ENCODE assay signal across 8 mouse cellular contexts in the genomic region with DNA sequence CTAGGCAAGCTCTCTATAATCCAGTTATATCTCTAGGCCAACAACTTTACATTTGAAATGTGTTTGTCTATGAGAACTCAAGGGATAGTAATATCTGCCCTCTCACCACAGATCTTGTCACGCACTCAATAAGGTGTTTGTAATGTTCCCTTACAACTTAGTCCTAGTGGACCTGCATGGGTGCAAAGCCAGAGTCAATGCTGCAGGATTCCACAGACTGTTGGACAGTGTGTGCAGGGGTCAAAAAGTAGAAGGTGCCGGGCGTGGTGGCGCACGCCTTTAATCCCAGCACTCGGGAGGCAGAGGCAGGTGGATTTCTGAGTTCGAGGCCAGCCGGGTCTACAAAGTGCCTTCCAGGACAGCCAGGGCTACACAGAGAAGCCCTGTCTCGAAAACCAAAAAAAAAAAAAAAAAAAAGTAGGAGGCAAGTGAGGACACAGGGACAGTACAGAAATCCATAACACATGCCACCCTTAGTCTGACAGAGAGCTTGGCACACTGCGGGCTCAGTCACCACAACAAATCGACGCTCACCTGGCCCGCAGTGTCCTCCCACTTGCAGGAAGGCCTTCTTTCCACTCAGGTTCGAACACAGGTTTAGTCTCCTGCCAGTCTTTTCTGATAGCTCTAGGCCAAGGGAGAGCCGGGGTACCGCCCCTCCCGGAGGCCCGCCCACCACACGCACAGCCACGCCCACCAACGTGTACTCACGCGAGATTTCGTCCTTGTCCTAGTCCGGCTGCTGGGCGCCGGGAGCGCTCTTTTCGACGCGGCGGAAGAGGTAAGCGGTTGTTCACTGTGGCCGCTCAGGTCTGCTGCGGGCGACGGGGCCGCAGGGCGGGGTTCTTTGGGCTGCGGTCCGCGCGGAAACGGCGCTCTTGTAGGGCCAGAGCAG. TPM values are rescaled to one million over a fixed set of nuclear protein-coding genes. Genes with fewer than 3 reads are reported as not detected.
A peak's percentile ranks its signal among the peaks of the same experiment; 100 is the strongest.
DNase-seq lines count a peak whose midpoint lies in the region; ATAC-seq and TF ChIP-seq lines count a peak whose summit lies in the region.

A gene (plus strand): TSS at position 712 of the 895 bp plus-strand sequence.

- peak; percentile 93 for TF ChIP-seq POLR2A in kidney, adult 2 months (IDR thresholded peaks at IDR 0.05; ENCODE audit: low read depth, low read length)
- TF ChIP-seq POLR2A in spleen, adult 2 months (IDR thresholded peaks at IDR 0.05; ENCODE audit: low read depth, low read length), result peak; percentile 82; the same call in 1 of the 2 replicates

- peak; percentile 95 for ATAC-seq in embryonic facial prominence, embryonic 13.5 days (ENCODE audit: insufficient number of reproducible peaks, insufficient read depth, low FRiP score, low TSS enrichment, low read depth)
- ATAC-seq in limb, embryonic 12.5 days (ENCODE audit: insufficient number of reproducible peaks, insufficient read depth, low FRiP score, low TSS enrichment, low read depth), result peak; percentile 95
- peak; percentile 99 for ATAC-seq in midbrain, embryonic 15.5 days (replicated peaks)

- DNase-seq in 3134 (ENCODE audit: extremely low read depth, insufficient read length, low spot score), result peak; percentile 96
- DNase-seq in adrenal gland, postnatal 36 days, result peak; percentile 97 to 99
- DNase-seq in heart, adult 18-20 months, result peak; percentile 97 to 100
- DNase-seq in kidney, adult 2 months, result peak; percentile 98
- peak; percentile 88 to 96 for DNase-seq in spleen, adult 2 months (ENCODE audit: low read depth in 1 of 2, low spot score in 2 of 2)

- no peak for TF ChIP-seq CTCF in kidney, adult 2 months (conservative IDR thresholded peaks at IDR 0.05; ENCODE audit: insufficient read depth, insufficient read length, low read depth, low read length)
- no peak for TF ChIP-seq CTCF in spleen, adult 2 months (IDR thresholded peaks at IDR 0.05; ENCODE audit: extremely low read depth, insufficient read depth, insufficient read length, insufficient replicate concordance)

- no peaks in the 10 kb centered on the region for H3K27me3 ChIP-seq in embryonic facial prominence, embryonic 13.5 days
- H3K27me3 ChIP-seq in kidney, adult 2 months (replicated peaks; ENCODE audit: control insufficient read depth, insufficient read depth, low read length), result no peaks in the 10 kb centered on the region
- H3K27me3 ChIP-seq in limb, embryonic 12.5 days, result no peaks in the 10 kb centered on the region
- H3K27me3 ChIP-seq in midbrain, embryonic 15.5 days (replicated peaks), result no peaks in the 10 kb centered on the region
- no peaks in the 10 kb centered on the region for H3K27me3 ChIP-seq in spleen, adult 2 months (ENCODE audit: control insufficient read depth, insufficient read depth, low read length)

- WGBS in embryonic facial prominence, embryonic 13.5 days, result 12% methylated on average over 45 of the region's 45 CpGs
- 6% methylated on average over 45 of the region's 45 CpGs for WGBS in kidney, adult 2 months
- 13% methylated on average over 45 of the region's 45 CpGs for WGBS in limb, embryonic 12.5 days
- WGBS in midbrain, embryonic 15.5 days, result 13% methylated on average over 45 of the region's 45 CpGs
- 9% methylated on average over 45 of the region's 45 CpGs for WGBS in spleen, adult 2 months

- H3K9ac ChIP-seq in embryonic facial prominence, embryonic 13.5 days, result peak within 1 kb of the TSS; percentile 94
- peak within 1 kb of the TSS; percentile 96 for H3K9ac ChIP-seq in limb, embryonic 12.5 days (replicated peaks)
- H3K9ac ChIP-seq in midbrain, embryonic 15.5 days, result peak within 1 kb of the TSS; percentile 99

- H3K9me3 ChIP-seq in embryonic facial prominence, embryonic 13.5 days, result no peaks in the 10 kb centered on the region
- H3K9me3 ChIP-seq in limb, embryonic 12.5 days, result no peaks in the 10 kb centered on the region
- no peaks in the 10 kb centered on the region for H3K9me3 ChIP-seq in midbrain, embryonic 15.5 days

- H3K27ac ChIP-seq in embryonic facial prominence, embryonic 13.5 days, result peak within 1 kb of the TSS; percentile 88
- peak within 1 kb of the TSS; percentile 84 for H3K27ac ChIP-seq in kidney, adult 2 months (ENCODE audit: insufficient read depth, low read depth, low read length)
- peak within 1 kb of the TSS; percentile 97 for H3K27ac ChIP-seq in limb, embryonic 12.5 days
- peak within 1 kb of the TSS; percentile 92 for H3K27ac ChIP-seq in midbrain, embryonic 15.5 days
- peak within 1 kb of the TSS; percentile 78 for H3K27ac ChIP-seq in spleen, adult 2 months (ENCODE audit: insufficient read depth, low read length)

- H3K36me3 ChIP-seq in embryonic facial prominence, embryonic 13.5 days, result peaks cover 32% of the 10 kb centered on the region
- peaks cover 8% of the 10 kb centered on the region for H3K36me3 ChIP-seq in kidney, adult 2 months (ENCODE audit: control insufficient read depth, insufficient read depth, low read length)
- peaks cover 35% of the 10 kb centered on the region for H3K36me3 ChIP-seq in limb, embryonic 12.5 days
- peaks cover 12% of the 10 kb centered on the region for H3K36me3 ChIP-seq in midbrain, embryonic 15.5 days (replicated peaks)
- H3K36me3 ChIP-seq in spleen, adult 2 months (ENCODE audit: control insufficient read depth, insufficient read depth, low read length), result peaks cover 12% of the 10 kb centered on the region

- peak within 1 kb of the TSS; percentile 71 for H3K4me3 ChIP-seq in embryonic facial prominence, embryonic 13.5 days
- peak within 1 kb of the TSS; percentile 97 for H3K4me3 ChIP-seq in kidney, adult 2 months (ENCODE audit: insufficient read depth, low read depth, low read length)
- H3K4me3 ChIP-seq in limb, embryonic 12.5 days (replicated peaks), result peak within 1 kb of the TSS; percentile 80
- peak within 1 kb of the TSS; percentile 98 for H3K4me3 ChIP-seq in midbrain, embryonic 15.5 days
- peak within 1 kb of the TSS; percentile 80 for H3K4me3 ChIP-seq in spleen, adult 2 months (ENCODE audit: extremely low read depth, insufficient read depth, insufficient read length)

- H3K4me1 ChIP-seq in embryonic facial prominence, embryonic 13.5 days, result peaks cover 36% of the 10 kb centered on the region
- peaks cover 6% of the 10 kb centered on the region; the same call in 1 of the 2 replicates for H3K4me1 ChIP-seq in kidney, adult 2 months (ENCODE audit: control insufficient read depth, insufficient read depth, low read length)
- H3K4me1 ChIP-seq in limb, embryonic 12.5 days (replicated peaks), result peaks cover 30% of the 10 kb centered on the region
- peaks cover 33% of the 10 kb centered on the region for H3K4me1 ChIP-seq in midbrain, embryonic 15.5 days
- H3K4me1 ChIP-seq in spleen, adult 2 months (ENCODE audit: control insufficient read depth, insufficient read depth, insufficient read length), result peaks cover 3% of the 10 kb centered on the region; the same call in 1 of the 2 replicates

- peak within 1 kb of the TSS; percentile 77 for H3K4me2 ChIP-seq in embryonic facial prominence, embryonic 13.5 days
- peak within 1 kb of the TSS; percentile 73 for H3K4me2 ChIP-seq in limb, embryonic 12.5 days
- peak within 1 kb of the TSS; percentile 74 for H3K4me2 ChIP-seq in midbrain, embryonic 15.5 days

RNA-seq across cellular contexts. Expression of the gene that starts here (rescaled TPM):
- 10 to 100 TPM; 87.9 to 98.6 TPM for total RNA-seq in adrenal gland, postnatal 36 days (2021)
- polyA plus RNA-seq in embryonic facial prominence, embryonic 13.5 days (2015; fragmentation: Nextera tagmentation; extraction: Ambion mirVana), result 96.0 and 106 TPM in 2 replicates
- total RNA-seq in heart, adult 18-20 months (2021), result 10 to 100 TPM; 21.5 to 33.2 TPM
- 8.9 and 11.5 TPM in 2 replicates for polyA plus RNA-seq in kidney, adult 2 months (2012; rRNA removed)
- 85.4 and 86.1 TPM in 2 replicates for polyA plus RNA-seq in limb, embryonic 12.5 days (2016; fragmentation: Nextera tagmentation; extraction: Ambion mirVana)
- polyA plus RNA-seq in midbrain, embryonic 15.5 days (2015; fragmentation: Nextera tagmentation; extraction: Ambion mirVana), result 41.1 and 48.9 TPM in 2 replicates
- 9.7 and 12.4 TPM in 2 replicates for polyA plus RNA-seq in spleen, adult 2 months (2012; rRNA removed)

Comparison
In these comparisons a context has a peak if more than half of its experiments do, and no peak if none do; other contexts are left out.
1. Peak in every context shown above with its lines: DNase-seq, ATAC-seq, H3K4me3 ChIP-seq and H3K27ac ChIP-seq.